Mouse (Mus musculus) CH12F3 (cell line): ENCODE measurements around the gene Ccdc36.

Source experiments
- in situ Hi-C: fragments of 300-500 bp; cut with MboI; formaldehyde crosslinking; loops from 2 replicates; pipeline ENCODE4 v1.14.3; 2020; ENCODE audit warnings: low sequenced_read_pairs

The Ccdc36 gene

DNA sequence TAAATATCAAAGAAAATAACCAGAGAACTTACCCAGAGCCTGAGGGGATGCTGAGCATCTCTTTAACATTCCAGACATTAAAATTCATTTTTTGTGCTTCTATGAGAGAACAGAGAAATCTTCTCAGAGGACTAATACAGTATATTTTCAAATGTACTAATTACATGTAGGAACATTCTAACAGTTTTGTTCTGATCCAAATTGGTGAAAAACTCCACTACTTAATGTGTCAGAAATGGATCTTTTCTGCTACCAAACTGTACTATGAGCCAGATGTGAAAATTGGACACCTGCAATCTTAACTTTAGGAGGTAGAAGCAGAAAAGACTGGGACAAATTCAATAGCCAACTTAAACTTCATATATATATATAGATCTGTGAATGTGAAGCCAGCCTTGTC, at the start of gene Ccdc36:
Gene Ccdc36, minus strand, starts transcription at position 101 of the 400 bp plus-strand sequence.
- in situ Hi-C loops: no loop called here

DNA sequence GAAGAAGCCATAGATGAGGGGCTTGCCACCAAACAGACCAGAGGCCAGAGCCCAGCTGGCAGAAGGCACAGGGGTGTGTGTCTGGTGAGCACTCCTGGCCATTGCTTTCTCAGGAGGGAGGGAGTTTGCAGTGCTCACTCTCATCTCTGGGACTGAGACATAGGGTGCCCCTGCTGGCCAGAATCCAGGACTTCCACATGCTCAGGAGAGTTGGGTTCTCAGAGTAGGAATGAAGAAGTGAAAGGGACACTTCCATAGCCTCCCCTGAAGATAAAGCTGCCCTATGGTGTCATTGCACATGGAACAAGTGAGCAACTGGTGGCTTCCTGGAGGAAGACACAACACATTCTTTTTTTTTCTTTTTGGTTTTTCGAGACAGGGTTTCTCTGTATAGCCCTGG, 46.2 kb upstream of the Ccdc36 start:
- in situ Hi-C loops: no loop called here

DNA sequence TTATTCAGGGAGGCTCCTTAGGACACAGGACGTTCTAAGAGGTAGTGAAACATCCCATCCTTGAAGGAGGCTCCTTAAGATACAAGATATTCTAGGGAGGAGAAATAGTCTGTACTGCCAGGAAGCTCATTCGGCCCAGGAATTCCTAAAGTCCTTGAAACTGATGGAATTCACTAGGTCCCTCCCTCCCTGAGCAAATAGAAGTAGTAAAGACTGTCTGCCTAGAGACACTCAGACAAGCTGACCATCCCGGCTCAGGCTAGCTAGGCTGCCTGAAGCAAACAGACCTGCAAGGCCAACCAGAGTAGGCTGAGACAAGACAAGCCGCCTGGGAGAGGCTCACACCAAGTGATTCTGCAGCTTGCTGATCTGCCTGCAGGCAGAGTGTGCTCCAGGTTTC, 41.6 kb upstream of the Ccdc36 start:
- in situ Hi-C loops: no loop called here

DNA sequence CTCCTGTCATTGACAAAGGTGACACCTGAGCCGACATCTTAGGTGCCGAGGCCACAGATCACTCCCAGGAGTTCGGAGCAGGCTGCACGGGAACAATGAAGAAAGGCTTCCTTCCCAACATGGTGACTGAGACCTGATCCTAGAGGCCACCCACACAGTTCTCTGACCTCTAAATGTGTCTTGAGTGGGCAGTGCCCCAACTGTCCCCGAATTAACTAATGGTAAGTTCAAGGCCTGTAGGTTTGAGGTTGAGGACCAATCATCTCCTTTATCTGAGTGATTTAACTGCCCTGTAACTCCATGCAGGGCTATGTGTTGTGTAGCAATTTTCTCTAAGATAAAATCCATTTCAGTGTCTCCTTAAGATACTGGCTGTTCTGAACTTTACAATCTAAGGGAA, 41.1 kb upstream of the Ccdc36 start:
- in situ Hi-C loops: no loop called here

DNA sequence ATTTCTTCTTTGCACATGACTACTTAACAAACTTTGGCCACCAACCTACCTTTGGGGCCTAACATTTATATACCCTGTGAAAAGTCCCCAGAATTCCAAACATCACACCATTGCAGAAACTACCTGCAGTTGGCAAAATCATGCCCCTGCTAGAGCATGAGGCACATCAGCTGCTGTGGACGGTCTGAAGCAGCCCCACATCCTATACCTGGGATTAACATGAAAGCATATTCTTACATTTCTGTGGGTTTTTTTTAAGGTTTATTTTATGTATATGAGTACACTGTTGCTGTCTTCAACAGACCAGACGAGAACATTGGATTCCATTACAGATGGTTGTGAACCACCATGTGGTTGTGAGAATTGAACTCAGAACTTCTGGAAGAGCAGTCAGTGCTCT, 37.9 kb upstream of the Ccdc36 start:
- in situ Hi-C loops: no loop called here

DNA sequence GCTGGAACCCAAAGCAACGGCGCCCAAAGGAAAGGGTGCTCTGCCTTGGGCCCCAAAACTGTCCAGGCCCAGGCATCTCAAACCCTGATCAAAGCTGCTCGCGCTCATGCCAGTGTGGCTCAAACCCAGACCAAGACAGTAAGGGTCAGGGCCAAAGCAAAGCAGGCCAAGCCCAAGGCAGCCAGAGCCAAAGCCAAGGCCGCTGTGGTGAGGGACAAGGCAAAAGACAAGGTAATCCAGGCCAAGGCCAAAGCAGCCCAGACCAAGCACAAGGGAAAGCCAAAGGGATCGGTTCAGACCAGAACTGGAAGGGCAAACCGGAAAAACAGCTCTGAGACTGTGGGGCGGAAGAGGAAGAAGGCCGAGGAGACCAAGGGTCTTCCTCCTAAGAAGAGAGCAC, 35.4 kb upstream of the Ccdc36 start:
- in situ Hi-C loops: no loop called here

DNA sequence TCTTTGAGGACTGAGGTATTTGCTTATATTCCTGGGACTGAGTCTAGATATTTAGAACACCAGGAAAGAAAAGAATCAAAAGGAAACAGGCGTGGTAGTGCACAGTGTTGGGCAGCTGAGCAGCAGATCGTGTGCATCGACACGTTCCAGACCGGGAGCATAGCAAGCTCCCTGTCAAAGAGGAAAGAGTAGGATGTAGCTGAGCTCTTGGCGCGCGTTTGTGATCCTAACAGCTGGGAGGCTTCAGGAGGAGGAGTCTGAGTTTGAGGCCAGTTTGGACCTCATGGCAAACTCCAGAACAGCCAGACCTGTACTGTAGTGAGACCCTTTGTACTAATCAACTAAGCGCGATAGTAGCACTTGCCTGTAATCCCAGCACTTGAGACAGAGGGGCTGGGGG, 33.9 kb upstream of the Ccdc36 start:
- in situ Hi-C loops: no loop called here

DNA sequence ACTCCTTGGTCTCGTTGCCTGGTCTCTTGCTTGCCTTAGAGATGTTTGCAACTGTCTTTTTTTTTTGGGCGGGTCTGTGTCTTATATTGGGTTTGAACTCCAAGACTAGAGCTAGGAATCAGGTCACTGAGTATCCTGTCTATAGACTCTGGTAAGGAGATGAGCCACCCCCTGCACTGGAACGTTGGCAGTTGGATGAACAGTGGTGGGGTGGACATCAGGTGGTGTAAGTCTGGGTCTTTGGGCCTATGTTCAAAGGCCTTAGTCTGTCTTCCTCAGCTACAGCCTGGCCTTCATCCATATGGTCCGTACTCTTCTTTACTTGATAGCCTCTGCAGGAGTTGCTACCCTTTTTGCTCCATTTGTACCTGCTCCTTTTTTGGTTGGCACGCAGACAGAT, 33.4 kb upstream of the Ccdc36 start:
- in situ Hi-C loops: no loop called here

DNA sequence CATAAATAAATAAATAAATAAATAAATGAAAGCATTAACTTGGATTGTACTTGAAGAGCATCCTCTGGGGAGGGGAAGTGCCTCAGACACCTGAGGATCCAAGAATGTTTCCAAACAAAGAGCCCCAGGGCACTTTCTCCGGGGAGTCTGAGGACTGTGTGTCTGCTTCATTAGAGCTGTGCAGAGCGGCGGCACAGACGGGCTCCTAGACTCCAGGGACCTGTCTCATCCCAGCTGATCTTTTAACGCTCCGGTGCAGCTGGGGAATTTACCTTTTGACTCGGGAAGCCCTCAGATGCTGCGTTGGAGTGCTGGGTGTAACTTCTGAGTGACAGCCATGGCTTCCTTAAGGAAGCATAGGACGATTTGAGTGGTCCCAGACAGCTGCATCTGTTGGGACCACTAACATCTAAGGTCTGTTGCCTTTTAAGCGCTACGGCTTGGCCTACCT, 32.9 kb upstream of the Ccdc36 start, which contains the start of gene Klhdc8b:
Gene Klhdc8b, minus strand, starts transcription at position 401 of the 451 bp plus-strand sequence.
- in situ Hi-C loops: no loop called here

DNA sequence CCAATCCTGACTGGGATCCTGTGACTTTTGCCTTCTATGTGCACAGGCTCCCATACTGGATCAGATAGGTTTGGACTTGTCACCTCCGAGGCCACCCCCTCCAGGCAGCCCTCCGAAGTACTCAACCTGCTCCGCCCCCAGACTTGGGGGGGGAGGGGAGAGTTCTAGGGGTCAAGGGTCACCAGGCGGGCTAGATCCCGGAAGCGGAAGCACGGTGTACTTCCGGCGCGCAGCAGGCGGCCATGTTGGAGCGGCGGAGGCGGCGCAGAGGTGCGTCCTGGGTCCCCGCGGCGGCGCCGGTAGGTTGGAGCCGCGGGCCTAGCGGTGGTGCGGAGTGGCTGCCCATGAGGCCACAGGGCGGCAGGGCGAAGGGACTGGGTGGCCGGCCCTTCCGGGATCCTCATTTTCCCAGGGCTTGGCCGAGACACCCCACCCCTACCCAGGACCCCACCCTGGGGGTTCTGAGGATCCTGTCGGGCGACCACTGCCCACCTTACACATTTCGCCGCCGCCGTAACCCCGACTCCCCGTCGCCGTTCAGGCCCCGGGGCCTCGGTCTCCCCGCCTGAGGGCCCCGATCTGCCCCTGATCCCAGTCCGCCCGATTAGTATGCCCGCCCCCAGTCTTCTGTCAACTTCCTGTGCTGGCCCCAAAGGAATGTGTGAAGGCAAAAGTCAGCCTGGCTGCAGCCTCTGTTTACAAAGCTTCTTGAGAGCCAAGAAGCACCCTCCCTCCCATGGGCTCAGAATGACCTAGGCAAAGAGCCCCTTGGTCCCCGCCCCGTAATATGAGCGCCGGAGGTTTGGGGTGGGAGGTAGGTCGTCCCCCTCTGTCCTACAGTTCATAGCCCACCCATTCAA, 32.3 kb upstream of the Ccdc36 start, which contains the start of gene Ccdc71:
Gene Ccdc71, plus strand, starts transcription at position 209 of the 860 bp plus-strand sequence.
- in situ Hi-C loops: no loop called here

DNA sequence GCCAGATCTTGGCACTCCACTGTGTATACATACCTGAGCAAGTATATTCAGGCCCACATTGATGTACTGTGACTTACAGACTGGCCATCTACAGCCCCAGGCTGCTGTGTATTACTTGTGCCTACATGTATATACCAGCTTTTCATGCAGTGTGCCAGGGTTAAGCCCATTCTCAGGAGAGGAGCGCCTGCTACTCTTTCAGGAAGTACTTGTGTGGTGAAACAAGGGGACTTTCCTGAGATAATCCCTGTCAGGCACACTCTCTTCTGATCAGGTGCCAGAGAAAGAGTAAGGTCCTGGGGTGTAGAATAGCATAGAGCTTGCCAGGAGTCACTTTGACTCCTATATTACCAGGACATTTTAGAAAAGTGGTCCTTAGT, 31.6 kb upstream of the Ccdc36 start:
- in situ Hi-C loops: no loop called here

DNA sequence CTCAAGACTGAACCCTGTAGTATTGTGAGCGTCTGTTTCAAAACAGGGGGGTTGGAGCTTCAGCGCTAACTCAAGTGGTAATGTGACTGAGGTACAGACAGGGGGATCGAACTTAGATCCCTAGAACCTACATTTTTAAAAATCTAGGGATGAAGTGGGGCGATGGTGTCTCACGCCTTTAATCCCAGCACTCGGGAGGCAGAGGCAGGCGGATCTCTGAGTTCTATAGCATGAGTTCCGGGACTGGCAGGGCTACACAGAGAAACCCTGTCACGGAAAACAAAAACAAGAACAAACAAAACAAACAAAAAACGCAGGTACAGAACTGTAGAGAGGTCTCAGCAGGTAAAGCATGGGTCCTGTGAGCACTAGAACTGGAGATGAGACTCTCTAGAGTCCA, 28.7 kb upstream of the Ccdc36 start:
- in situ Hi-C loops: no loop called here

DNA sequence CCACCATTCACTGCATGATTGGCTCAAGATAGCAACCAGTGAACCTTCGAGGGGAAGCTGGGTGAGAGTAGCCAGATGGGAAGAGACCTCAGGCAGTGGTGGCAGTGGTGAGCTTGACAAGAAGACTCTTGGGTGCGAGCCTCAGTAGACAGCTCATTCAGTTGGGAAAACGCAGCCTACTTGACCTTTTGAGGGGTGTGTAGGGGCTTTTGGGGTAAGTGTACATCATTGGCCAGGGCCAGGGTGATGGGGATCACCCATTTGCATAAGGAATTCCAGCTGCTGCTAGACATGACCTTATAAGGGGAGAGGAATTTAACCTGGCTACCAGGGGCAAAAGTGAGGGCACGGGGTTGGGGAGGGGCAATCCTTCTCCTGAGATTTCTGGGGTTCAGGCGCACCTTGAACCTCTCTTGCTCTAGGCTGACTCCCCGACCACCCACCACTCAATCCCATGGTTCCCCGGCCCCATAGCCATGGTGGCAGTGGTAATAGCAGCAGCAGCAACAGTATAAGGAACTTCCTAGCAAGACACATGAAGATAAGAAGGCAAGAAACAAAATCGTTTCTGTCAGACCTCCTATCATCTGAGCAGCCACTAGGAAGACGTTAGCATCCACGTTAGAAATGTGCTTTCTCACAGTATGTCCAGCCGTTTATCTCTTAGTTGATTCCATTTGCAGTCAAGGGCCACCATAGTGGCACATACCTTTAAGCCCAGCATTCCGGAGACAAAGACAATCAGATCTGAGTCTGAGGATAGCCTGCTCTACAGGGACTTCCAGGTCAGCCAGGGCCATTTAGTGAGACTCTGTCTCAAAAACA, 27.7 kb upstream of the Ccdc36 start:
- in situ Hi-C loops: no loop called here

DNA sequence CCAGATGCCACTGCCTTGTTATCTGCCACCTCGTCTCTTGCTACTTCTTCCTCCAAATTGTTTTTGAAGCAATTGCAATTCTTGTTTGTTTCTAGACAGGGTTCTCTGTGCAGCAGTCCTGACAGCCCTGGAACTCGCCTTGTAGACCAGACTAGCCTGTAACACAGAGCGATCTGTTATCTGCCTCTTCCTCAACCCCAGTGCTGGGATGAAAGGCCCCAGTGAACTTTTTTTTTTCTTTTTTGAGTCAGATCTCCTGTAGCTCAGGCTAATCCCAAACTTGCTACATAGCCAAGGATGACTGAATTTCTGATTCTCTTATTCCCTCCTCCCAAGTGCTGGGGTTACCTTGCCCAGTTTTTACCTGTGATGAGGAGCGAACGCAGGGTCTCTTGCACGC, 26.1 kb upstream of the Ccdc36 start:
- in situ Hi-C loops: no loop called here

DNA sequence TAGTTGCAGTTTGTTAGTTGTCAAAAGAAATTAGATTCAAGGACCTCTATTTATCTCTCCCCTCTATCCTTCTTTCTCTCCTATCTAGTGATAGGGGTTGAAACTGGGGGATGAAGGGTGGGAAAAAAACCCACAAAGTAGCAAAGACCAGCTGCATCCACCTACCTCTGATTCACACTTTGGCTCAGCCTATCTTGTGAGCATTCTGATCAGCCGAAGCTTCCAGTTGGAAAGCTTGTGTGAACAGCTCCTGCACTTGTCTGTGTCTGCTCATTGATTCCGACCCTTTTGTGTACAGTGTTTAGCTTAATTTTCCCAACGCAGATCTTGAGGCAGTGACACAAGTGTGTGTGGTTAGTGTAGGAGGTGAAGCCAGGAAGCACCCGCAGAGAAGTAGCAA, 25.2 kb upstream of the Ccdc36 start:
- in situ Hi-C loops: no loop called here

DNA sequence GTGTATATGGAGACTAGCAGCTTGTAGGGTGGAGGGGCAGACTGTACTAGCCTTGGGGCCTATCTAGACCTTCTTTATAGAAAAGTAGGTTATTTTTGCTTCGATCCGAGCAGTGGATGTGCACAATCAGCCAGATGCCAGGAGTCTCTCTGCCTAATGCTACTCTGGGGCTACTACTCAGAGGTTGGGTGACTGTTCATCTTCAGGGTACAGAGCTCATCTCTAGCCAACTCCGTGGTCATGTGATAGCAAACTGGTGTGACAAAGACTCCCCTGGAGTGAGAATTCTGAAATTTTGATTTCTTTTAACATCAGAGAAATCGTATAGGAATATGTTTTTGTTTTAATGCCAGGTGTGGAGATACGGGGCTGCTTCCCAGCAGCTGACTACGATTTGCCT, 24.6 kb upstream of the Ccdc36 start:
- in situ Hi-C loops: no loop called here

DNA sequence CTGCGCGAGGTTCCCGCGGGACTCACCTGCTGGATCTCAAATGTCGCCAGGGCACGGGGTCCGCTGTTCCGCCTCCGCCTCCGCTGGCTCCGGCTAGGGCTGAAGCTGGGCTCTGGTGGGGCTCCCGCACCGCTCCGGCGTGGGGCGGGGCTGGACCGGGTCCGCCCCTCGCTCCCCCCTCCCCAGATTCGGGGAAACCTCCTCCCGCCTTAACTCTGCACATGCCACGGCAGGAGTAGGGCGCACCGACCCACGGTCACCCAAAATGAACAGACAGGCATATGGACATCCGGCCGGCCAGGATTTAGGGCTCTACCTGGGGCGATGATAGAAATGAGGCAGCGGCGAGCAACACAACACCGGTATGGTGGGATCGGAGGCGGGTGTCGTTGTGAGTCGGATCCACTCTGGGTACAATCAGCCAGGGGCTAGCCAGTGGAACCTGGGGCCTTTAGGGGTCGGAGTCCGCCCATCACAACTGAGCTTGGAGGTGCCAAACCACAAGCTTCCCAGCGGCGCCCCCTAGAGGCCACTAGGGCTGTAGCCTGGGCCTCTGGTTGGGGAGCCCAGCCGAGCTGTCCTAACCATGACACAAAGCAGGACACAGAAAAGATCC, 24.1 kb upstream of the Ccdc36 start:
- in situ Hi-C loops: no loop called here

DNA sequence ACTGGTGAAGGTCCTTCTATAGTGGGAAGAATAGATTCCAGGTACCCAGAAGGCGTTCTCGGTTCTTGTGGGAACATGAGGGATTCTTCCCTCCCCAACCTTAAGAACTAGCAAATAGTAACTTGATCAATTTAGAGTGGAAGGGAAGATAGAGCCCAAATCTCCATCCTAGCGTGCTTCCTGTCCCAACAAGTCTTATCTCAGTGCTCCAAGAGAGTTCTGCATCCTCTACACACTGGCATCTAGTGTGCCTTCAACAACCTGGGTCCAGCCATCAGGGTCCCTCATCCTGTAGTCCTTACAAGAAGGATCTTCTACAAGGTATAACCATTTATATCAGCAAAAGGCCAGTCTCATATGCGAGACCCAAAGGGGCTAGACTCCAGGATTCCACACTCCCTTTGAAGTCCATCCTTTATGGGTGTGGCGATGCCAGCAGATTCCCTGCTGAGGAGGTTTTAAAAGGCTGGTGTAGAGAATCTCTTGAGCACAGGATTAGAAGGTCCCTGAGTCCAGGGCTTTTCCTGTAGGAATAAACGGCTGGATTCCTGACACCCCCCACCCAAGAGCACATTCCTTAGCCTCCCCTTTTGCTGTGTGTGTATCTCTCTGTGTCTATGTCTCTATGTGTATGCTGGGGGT, 23.4 kb upstream of the Ccdc36 start:
- in situ Hi-C loops: no loop called here

DNA sequence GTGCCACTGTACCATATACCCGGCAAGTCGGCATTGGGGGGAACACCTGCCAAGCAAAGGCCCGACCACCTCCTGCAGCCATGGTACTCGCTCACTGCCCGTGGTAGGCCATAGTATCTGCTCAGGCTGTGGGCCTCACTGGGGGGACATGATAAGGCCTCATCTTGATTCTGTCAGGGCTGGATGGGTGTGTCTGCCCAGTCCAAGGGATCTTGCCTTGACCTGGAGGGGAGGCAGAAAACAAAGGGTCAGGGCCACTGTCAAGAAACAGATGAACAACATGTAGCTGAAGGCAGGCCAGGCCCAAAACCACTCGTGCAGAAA, 22.8 kb upstream of the Ccdc36 start:
- in situ Hi-C loops: no loop called here

DNA sequence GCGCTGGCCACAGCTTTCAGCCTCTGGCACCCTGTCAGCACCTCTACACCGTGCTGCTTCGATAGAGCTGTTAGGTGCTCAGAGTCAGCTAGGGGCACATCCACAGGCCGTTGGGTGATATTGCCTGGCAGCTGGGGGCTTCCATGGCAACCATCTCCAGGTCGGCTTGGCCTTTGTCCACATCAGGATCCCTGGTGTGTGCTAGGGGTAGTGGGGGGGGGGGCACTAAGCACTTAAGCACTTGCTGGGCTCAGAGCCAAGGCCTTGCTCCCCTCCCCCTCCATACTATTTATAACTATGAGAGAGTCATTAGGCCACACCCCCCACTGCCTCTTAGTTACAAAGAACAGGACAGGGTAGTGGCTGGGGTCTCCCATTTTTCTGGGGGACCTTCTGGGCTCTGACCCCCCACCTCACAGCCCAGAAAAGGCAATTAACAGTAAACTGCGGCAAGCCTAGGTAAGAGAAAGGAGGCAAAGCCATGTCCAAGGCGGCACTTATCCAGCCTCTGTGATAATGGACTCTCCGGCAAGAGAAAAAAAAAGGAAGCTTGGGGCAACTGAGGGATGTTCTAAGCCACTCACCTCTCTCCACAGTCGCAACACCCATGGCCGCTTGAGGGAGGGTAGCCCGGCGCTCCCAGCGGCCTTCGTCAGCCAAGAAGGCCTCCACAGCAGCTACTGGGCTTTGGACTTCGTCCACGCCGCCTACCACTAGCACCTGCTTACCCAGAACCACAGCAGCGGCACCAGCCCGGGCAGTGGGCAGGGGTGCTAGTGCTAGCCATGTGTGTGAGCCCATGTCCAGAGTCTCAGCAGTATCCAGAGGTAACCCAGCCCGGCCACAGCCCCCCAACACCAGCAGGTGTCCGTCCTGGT, 22.2 kb upstream of the Ccdc36 start:
- in situ Hi-C loops: no loop called here
